8 mouse cellular contexts compared by ENCODE assay signal in the genomic region with DNA sequence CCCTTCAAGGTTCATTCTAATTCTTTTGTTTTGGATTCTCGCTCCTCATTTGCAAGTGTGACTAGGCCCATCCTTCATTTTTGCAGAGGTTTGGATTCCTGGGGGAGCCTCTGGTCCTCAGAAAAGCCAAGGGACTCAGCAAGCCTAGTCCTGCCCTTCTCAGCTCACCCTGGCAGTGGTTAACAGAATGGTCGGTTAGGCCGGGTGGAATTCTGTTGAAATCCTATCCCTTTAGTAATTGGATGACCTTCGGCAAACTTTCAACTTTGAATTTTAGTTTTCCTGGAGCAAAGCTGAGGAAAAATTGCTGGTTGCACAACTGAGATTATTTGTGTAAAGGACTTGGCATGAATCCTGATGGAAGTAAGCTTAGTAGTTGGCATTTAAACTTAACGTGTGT. TPM values are rescaled to one million over a fixed set of nuclear protein-coding genes. Genes with fewer than 3 reads are reported as not detected.
A peak's percentile ranks its signal among the peaks of the same experiment; 100 is the strongest.
DNase-seq lines count a peak whose midpoint lies in the region; ATAC-seq and TF ChIP-seq lines count a peak whose summit lies in the region.

No protein-coding gene starts in this region.

- WGBS in embryonic facial prominence, embryonic 15.5 days: 3% methylated on average over 5 of the region's 5 CpGs
- 28% methylated on average over 5 of the region's 5 CpGs for WGBS in hindbrain, embryonic 15.5 days

- no peak for DNase-seq in layer of hippocampus, adult 2 months (ENCODE audit: low spot score in 2 of 2)
- DNase-seq in layer of hippocampus, adult 18-20 months (ENCODE audit: low spot score in 2 of 2): no peak
- peak; percentile 37 for DNase-seq in lung, postnatal 14 days
- no peak for DNase-seq in layer of hippocampus, adult 9-11 months
- DNase-seq in embryo, embryonic 9.5 days (ENCODE audit: extremely low spot score): no peak

- ATAC-seq in embryonic facial prominence, embryonic 15.5 days (ENCODE audit: insufficient number of reproducible peaks, low FRiP score, low TSS enrichment, low read depth): peak; percentile 41; the same call in 1 of the 2 replicates
- no peak; the same call in 1 of the 2 replicates for ATAC-seq in hindbrain, embryonic 15.5 days (ENCODE audit: low FRiP score, low read depth)
- ATAC-seq in erythroid progenitor cell, adult 5-6 weeks (replicated peaks; ENCODE audit: low FRiP score, poor library complexity, severe bottlenecking): no peak

- peak overlapping the region; percentile 51; the same call in 1 of the 2 replicates for H3K9ac ChIP-seq in embryonic facial prominence, embryonic 15.5 days
- peak overlapping the region; percentile 62 for H3K9ac ChIP-seq in hindbrain, embryonic 15.5 days

- peak overlapping the region; percentile 74 for H3K4me2 ChIP-seq in embryonic facial prominence, embryonic 15.5 days (replicated peaks)
- peak overlapping the region; percentile 73 for H3K4me2 ChIP-seq in hindbrain, embryonic 15.5 days

- H3K27me3 ChIP-seq in embryonic facial prominence, embryonic 15.5 days: no peaks in the 10 kb centered on the region
- H3K27me3 ChIP-seq in hindbrain, embryonic 15.5 days: no peaks in the 10 kb centered on the region

- peak overlapping the region; percentile 88 for H3K4me3 ChIP-seq in layer of hippocampus, adult 2 months
- peak overlapping the region; percentile 64 for H3K4me3 ChIP-seq in embryonic facial prominence, embryonic 15.5 days (replicated peaks)
- H3K4me3 ChIP-seq in hindbrain, embryonic 15.5 days: peak overlapping the region; percentile 65

- no peak for TF ChIP-seq CTCF in layer of hippocampus, adult 2 months (conservative IDR thresholded peaks at IDR 0.05)

- peaks cover 34% of the 10 kb centered on the region for H3K4me1 ChIP-seq in embryonic facial prominence, embryonic 15.5 days
- peaks cover 16% of the 10 kb centered on the region for H3K4me1 ChIP-seq in hindbrain, embryonic 15.5 days (replicated peaks)

- H3K9me3 ChIP-seq in embryonic facial prominence, embryonic 15.5 days (replicated peaks): no peaks in the 10 kb centered on the region
- H3K9me3 ChIP-seq in hindbrain, embryonic 15.5 days: no peaks in the 10 kb centered on the region

- H3K36me3 ChIP-seq in embryonic facial prominence, embryonic 15.5 days: no peaks in the 10 kb centered on the region
- no peaks in the 10 kb centered on the region for H3K36me3 ChIP-seq in hindbrain, embryonic 15.5 days

- H3K27ac ChIP-seq in layer of hippocampus, adult 2 months: peak overlapping the region; percentile 75
- peak overlapping the region; percentile 94 for H3K27ac ChIP-seq in embryonic facial prominence, embryonic 15.5 days (replicated peaks)
- peak overlapping the region; percentile 83 for H3K27ac ChIP-seq in hindbrain, embryonic 15.5 days (replicated peaks)

RNA-seq across cellular contexts. Expression of a gene that starts 0.4 kb away (rescaled TPM):
- under 1 TPM; 0.47 to 0.59 TPM for total RNA-seq in layer of hippocampus, adult 2 months (2021)
- total RNA-seq in layer of hippocampus, adult 18-20 months (2021): under 1 TPM; 0.57 to 0.86 TPM
- 3.2 and 5.7 TPM in 2 replicates for polyA plus RNA-seq in embryonic facial prominence, embryonic 15.5 days (2015; fragmentation: Nextera tagmentation; extraction: Ambion mirVana)
- 1.5 and 1.8 TPM in 2 replicates for polyA plus RNA-seq in hindbrain, embryonic 15.5 days (2015; fragmentation: Nextera tagmentation; extraction: Ambion mirVana)
- not detected in 2 replicates for total RNA-seq in erythroid progenitor cell, adult 5-6 weeks (2015; ENCODE audit: low replicate concordance)
- total RNA-seq in erythroid progenitor cell, adult 5-6 weeks (2017; ENCODE audit: low replicate concordance): not detected in 2 replicates

RNA-seq across cellular contexts. Expression of a gene that starts 0.6 kb away (rescaled TPM):
- total RNA-seq in layer of hippocampus, adult 2 months (2021): 1 to 10 TPM; 4.7 to 4.9 TPM
- 1 to 10 TPM; 5.1 to 6.0 TPM for total RNA-seq in layer of hippocampus, adult 18-20 months (2021)
- 22.1 and 24.6 TPM in 2 replicates for polyA plus RNA-seq in embryonic facial prominence, embryonic 15.5 days (2015; fragmentation: Nextera tagmentation; extraction: Ambion mirVana)
- 9.1 and 9.6 TPM in 2 replicates for polyA plus RNA-seq in hindbrain, embryonic 15.5 days (2015; fragmentation: Nextera tagmentation; extraction: Ambion mirVana)
- 8.4 TPM in 1 of 2 replicates, not detected in the other for total RNA-seq in erythroid progenitor cell, adult 5-6 weeks (2015; ENCODE audit: low replicate concordance)
- 0.39 TPM in 1 of 2 replicates, not detected in the other for total RNA-seq in erythroid progenitor cell, adult 5-6 weeks (2017; ENCODE audit: low replicate concordance)
